Mouse (Mus musculus) brain, embryonic 18.5 days (tissue): Measurements from ENCODE around the gene Zcchc4.

Experiments used
- DNase-seq: peaks from one replicate; pipeline ENCODE4 v3.0.0-alpha.2; 2012; ENCODE audit warnings: low read depth, low spot score

Gene Zcchc4

DNA sequence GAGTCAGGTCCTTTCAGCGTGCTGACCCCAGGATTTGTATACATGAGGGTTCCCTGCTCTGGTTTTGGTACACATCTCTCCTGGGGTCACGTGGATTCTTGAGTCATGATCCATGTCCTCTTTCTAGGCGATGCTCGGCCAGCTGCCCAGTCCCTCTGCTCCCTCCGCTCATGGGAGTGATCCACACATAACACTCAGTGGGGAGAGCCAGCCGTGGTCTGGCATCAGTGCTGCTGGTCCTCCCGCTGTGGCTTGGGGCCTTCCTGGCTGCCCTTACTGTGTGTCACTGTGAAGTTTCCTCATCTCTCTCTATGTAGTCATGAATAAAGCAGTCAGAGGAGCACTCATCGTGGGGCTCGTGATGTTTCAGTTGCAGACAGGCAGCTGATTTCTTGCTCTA lies 18.9 kb downstream of the Zcchc4 start:
- no peak for DNase-seq

DNA sequence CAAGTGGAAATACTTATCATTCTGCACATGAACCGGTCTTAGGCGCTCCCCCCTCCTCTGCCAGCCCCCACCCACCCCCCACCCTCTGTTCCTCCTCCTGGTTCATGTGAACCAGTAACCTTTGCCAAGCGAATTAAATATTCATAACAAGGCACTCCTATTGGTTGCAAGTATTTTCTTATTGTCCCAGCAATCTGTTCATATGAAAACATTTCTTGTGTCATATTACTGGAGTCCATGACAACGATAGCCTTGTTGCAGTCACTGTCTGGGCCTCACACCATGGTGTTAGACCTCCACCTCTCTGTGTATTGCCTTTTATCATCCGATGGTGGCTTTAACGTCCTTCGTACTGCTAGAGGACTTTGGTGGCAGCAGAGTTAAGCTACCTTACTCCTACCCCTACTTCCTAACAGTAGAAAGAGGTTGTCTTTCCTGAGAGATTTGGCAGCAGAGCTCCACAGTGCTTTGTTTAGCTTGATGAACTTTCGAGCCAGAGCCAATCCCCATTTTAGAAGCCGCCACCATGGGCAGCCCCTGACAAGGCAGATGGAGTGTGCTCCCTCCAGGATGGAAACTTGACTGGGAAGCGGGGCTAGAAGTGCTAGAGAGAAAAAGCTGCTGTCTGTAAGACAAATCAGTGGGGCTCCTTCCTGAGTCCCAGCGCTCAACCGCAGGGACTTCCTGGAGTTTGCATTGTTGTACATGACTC lies 24.2 kb downstream of the Zcchc4 start:
- DNase-seq: no peak

- DNase-seq: no peak
Observed at GRCm38 (mm10) chr5:52805801-52806200, 30.6 kb downstream of the Zcchc4 start.

GRCm38 (mm10) chr5:52806349-52806748 lies 31.1 kb downstream of the Zcchc4 start:
- DNase-seq: no peak

GRCm38 (mm10) chr5:52807030-52807429 lies 31.8 kb downstream of the Zcchc4 start:
- DNase-seq: no peak

- no peak for DNase-seq
Observed at GRCm38 (mm10) chr5:52810446-52810845, 35.2 kb downstream of the Zcchc4 start.

- no peak for DNase-seq
Observed at GRCm38 (mm10) chr5:52811056-52811455, 35.8 kb downstream of the Zcchc4 start.

DNA sequence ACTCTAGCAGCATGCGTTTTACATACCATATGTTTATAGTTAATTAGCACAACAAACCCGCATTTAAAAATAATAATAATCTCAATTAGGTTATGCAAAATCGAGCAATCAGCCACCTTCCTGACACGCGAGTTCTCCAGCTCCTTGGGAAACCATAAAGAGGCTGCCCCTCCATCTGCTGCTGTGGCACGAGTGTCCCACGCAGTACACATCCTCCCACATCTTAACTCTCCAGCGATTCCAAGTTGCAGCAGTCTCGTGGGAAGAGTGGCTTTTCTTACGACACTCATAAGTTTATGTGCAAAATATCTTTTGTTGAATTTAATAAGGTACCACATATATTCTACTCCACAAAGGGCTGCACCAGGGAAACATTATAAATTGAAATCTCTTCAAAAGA lies 37.2 kb downstream of the Zcchc4 start:
- DNase-seq: no peak

DNA sequence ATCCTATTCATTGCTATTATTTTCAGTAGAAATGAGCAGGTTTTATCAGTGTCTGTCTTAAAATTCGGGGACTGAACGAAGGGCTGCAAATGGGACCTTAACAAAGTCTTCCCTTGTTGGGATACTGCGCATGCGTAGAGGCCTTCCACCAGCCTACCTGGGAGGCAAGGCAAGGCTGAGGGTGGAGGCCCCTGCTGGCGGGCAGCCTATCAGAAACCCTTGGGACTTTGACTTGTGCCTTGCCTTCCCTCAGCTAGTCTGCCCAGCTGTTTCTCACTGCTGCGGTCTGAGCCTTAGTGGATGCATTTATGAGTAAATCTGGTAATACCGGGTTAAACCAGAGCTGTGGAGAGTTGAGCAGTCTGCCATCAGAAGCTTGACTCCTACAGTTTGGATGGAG lies 38.1 kb downstream of the Zcchc4 start:
- DNase-seq: no peak

DNA sequence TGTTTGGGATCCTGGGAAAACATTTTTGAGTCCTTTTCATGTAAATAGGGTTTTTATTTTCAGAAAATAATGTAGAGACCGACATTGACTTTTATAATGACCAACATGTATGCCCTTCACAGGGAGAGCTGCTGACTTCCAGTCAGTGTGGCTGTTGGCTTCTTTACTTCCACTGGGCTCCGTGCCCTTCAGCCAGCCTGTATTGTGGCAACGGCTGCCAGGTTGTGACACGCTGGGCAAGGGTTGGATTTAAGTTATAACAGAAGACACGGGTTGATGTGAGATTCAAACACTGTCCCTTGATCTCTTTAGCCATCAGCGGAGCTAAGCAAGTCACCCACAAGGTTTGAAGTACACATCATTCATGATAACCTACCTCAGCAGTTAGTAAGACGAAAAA lies 43.5 kb downstream of the Zcchc4 start:
- DNase-seq: no peak

- DNase-seq: no peak
Observed at GRCm38 (mm10) chr5:52821691-52822090, 46.5 kb downstream of the Zcchc4 start.

DNA sequence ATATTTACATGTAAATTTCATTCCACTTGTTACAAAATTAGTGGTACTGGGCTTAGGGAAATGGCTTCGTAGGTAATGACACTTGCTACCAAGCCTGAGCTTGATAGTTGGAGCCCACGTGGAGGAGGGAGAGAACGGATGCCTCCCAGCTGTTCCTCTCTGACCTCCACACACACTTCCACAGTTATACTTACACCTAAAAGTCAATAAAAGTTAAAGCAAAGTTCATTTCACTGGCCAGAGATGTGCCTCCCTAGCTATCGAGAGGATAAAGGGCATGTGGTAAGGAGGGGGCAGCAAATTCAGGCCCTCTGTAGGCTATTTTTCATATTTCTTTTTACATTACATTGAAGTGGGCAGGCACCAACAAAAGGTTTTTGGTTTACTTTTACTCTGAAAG lies 52.7 kb downstream of the Zcchc4 start:
- no peak for DNase-seq

DNA sequence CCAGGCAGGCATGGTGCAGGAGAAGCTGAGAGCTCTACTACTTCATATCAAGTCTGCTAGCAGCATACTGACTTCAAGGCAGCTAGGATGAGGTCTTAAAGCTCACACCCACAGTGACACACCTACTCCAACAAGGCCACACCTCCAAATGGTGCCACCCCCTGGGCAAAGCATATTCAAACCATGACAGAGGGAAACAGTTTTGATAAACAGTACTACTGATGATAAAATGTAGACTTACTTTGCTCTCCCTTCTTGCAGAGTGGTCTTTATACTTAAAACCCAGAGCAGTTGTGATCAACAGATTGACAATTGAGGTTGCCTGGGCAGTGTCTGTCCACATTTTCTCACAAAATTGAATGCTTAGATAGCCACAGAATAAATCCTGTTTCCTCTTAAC lies 57.8 kb downstream of the Zcchc4 start:
- DNase-seq: no peak

- DNase-seq: peak; percentile 91
Observed at GRCm38 (mm10) chr5:52833761-52834274, 58.6 kb downstream of the Zcchc4 start, which contains the start of gene Anapc4. TSS of gene Anapc4 (plus strand) at chr5:52834012.

DNA sequence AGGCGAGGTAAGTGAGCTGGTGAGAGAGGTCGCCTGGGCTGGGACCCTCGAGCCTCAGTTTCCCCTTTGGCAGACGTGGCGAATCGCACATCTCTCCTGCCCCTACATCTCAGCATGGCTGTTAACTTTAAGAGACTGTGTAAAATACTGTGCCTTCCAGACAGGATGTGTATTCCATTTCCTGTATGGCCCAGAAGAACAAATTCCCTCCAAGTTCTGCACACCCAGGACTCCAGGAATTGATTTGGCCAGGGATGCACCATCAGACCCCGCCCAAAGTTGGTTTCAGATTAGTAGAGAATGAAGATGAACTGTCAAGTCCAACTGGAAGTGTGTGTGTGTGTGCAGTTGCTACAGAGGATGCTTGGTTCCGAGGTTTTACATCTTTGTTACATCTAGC lies 59.2 kb downstream of the Zcchc4 start:
- no peak for DNase-seq

- no peak for DNase-seq
Observed at GRCm38 (mm10) chr5:52844319-52844718, 69.1 kb downstream of the Zcchc4 start.

GRCm38 (mm10) chr5:52855727-52856126 lies 80.5 kb downstream of the Zcchc4 start:
- no peak for DNase-seq

DNA sequence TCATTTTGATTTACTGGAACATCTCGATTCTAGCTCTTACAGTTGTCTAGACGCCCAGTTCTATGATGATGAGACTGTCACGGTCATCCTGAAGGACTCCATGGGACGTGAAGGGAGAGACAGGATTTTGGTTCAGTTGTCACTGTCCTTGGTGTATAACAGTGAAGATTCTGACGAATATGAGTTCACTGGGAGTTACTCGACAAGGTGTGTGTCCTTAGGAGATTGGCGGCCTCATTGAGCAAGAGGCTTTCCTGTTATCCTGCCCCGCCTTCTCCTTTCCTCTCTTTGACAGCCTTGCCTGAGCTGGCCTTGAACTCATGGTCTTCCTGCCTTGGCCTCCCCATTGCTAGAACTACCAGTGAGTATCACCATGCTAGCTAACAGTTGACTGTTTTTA lies 89.2 kb downstream of the Zcchc4 start:
- no peak for DNase-seq

DNA sequence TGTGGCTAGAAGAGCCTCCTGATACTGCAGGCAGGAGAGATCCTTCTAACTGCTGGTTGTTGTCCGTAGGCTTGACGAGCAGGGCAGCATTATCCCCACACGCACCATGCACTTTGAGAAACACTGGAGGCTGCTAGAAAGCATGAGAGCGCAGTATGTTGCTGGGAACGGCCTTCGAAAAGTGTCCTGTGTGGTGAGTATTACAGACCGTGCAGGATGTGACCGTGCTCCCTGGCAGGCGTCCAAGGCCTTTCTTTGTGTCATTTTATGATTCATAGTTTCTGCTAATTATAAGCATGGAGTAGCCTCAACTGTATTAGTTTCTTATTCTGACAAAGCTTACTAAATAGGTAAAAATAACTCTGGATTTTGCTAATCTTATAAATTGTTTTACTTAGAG lies 90.6 kb downstream of the Zcchc4 start:
- no peak for DNase-seq

DNA sequence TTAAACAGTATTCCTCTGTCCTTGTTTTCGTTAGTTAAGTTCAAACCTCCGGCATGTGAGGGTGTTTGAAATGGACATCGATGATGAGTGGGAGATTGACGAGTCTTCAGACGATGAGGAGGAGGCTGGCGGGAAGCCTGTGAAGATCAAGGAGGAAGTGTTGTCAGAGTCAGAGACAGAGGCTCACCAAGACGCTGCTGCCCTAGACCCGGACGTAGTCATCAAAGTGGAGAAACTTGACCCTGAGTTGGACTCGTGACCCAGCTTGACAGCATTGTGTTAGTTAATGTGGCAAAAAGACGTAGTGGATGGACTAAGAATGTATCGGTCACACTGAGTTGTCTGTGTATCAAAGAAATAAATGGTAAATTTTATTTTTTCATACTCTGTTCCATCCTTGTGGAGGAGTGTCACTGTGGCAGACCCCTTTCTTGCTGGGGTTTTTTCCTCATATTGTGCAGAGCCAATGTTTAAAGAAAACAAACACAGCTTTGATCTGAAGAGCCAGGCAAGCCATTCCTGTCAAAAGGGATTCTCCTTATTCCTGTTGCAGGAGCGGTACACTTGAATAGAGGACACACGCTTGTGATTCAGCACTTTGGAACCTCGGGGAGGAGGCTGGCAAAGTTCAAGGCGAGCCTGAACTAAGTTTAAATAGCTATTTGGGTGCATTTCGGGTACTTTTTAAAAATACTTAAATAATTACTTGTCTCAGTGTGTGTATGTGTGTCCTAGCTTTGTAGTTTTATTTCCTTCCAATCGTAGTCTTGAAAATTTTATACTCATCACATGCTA lies 91.3 kb downstream of the Zcchc4 start:
- no peak for DNase-seq

DNA sequence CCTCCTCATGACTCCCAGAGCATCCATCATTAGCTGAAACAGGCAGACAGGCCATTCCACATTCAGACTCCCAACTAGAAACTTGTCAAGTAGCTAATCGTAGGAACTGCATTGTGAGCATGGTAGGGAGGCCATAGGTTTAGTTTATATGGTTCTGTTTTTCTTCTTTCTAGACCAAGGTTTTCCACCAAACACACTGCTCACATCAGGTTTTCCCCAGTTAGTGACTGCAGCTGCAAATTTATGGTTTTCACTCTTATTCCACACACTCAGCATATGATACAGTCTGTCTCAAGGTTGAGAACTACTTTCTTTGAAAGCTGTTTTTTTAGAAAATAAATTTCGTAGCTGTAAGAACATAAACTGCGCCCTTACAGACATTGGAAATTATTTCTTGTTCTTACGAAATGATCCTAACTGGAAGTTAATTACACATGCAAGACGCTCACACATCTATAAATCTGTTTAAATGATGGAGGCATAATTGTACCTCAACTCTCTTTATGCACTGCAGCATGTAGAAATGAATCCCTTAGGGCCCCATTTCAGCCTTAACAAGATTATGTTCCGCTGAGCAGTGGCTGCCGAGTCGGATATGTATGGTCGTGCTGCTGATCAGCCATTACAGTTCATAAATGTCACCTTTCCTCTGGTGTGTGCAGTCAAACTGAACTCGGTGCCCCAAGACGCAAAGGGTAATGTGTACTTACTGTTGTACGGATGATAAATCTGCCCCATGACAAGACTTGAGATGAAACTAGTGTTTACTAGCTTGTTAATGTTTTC lies 93.9 kb downstream of the Zcchc4 start:
- no peak for DNase-seq

- DNase-seq: no peak
Observed at GRCm38 (mm10) chr5:52871461-52871860, 96.3 kb downstream of the Zcchc4 start.
